Mouse (Mus musculus) midbrain, postnatal 0 days (tissue): ENCODE measurements at regions not wholly inside any gene's neighbourhood (a gene's known extent, or its start where the extent isn't known, plus 50 kb on each side); places are given as distances from the start of the nearest gene placed in this dataset.
A peak's percentile ranks its signal among the peaks of the same experiment; 100 is the strongest.

Source experiments
- ATAC-seq: fragments of 200-750 bp; cut with Nextera tagmentation; 2 replicates; pipeline ENCODE4 v1.8.0; 2017; ENCODE audit warnings: moderate number of reproducible peaks, mild to moderate bottlenecking, moderate TSS enrichment, moderate library complexity; ENCODE audit not compliant: low FRiP score
- DNase-seq: peaks from one replicate; pipeline ENCODE4 v3.0.0-alpha.2; 2015; ENCODE audit warnings: low spot score
- H3K27ac ChIP-seq: fragments of 300-500 bp; sonication (generic); 2 replicates; pipeline ENCODE4 v1.5.1; 2014; ENCODE audit warnings: low read depth, mild to moderate bottlenecking, low read length, mixed read lengths
- H3K27me3 ChIP-seq: fragments of 300-500 bp; sonication (generic); 2 replicates; pipeline ENCODE4 v1.6.1; 2014; ENCODE audit warnings: low read length, control low read depth, mixed read lengths; ENCODE audit not compliant: insufficient read depth
- H3K36me3 ChIP-seq: fragments of 300-500 bp; sonication (generic); 2 replicates; pipeline ENCODE4 v1.6.1; 2014; ENCODE audit warnings: low read length, control low read depth, mixed read lengths; ENCODE audit not compliant: insufficient read depth
- H3K4me1 ChIP-seq: fragments of 300-500 bp; sonication (generic); 2 replicates; pipeline ENCODE4 v1.6.1; 2014; ENCODE audit warnings: mild to moderate bottlenecking, control low read depth, antibody characterized with exemption, low read length, mixed read lengths; ENCODE audit not compliant: insufficient read depth
- H3K4me2 ChIP-seq: fragments of 300-500 bp; sonication (generic); 2 replicates; pipeline ENCODE4 v1.6.1; 2014; ENCODE audit warnings: low read depth, mild to moderate bottlenecking, low read length, mixed read lengths; ENCODE audit not compliant: poor library complexity, severe bottlenecking
- H3K4me3 ChIP-seq: fragments of 300-500 bp; sonication (generic); 2 replicates; pipeline ENCODE4 v1.5.1; 2014; ENCODE audit warnings: low read depth, mild to moderate bottlenecking, low read length, moderate library complexity
- H3K9ac ChIP-seq: fragments of 300-500 bp; sonication (generic); replicated peaks from 2 replicates; pipeline ENCODE4 v1.6.1; 2014; ENCODE audit warnings: mild to moderate bottlenecking, low read length, moderate library complexity, mixed read lengths; ENCODE audit not compliant: poor library complexity, severe bottlenecking
- H3K9me3 ChIP-seq: fragments of 300-500 bp; sonication (generic); 2 replicates; pipeline ENCODE4 v1.6.1; 2016; ENCODE audit warnings: low read length, control low read depth
- CTCF ChIP-seq: IDR thresholded peaks from 2 replicates; pipeline ENCODE4 v1.5.1; 2016; ENCODE audit warnings: antibody characterized with exemption, mild to moderate bottlenecking
- WGBS: fragments of 180-500 bp; shearing (Covaris S2); extraction: QIAGEN DNeasy Blood & Tissue Kit; methylation state at CpG from one replicate; pipeline ENCODE4 v1.1.7; 2014; 5-methylcytosine and 5-hydroxymethylcytosine counted together

GRCm38 (mm10) chr7:69641652-69642051, 724.9 kb downstream of the Nr2f2 start:
- 43% methylated on average over 9 of the region's 9 CpGs for WGBS
- Histone ChIP-seq H3K36me3 (no peaks in the 10 kb centered on the region), H3K27me3 (no peaks in the 10 kb centered on the region), H3K27ac (no peak overlapping the region), H3K4me3 (no peak overlapping the region), H3K4me2 (no peak overlapping the region), H3K4me1 (no peaks in the 10 kb centered on the region), H3K9me3 (no peaks in the 10 kb centered on the region), H3K9ac (no peak overlapping the region)
- DNase-seq (no peak), ATAC-seq (no peak)
- no peak for TF ChIP-seq CTCF

DNA sequence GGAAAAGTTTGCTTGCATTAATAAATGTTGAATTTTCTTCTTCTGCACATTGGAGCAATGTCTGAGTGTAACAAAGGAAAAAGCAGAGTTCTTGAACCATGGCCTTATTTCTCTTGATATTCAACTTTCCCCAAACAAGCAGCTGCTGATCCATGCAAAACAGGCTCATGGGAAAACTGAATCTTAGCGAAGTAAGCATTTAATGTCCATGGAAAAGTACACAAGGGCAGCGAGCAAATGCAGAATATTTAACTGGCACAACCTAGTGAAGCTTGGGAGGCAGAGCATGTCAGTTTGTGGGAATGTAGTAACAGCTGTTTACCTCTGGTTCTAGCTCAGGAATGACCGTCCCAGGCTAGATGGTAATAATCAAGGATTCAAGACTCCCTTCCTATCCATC, 766.7 kb downstream of the Nr2f2 start:
- no peaks in the 10 kb centered on the region for H3K9me3 ChIP-seq
- H3K4me2 ChIP-seq = no peak overlapping the region
- WGBS = 67% methylated on average over 3 of the region's 3 CpGs
- H3K27me3 ChIP-seq = no peaks in the 10 kb centered on the region
- no peak overlapping the region for H3K4me3 ChIP-seq
- DNase-seq (no peak), ATAC-seq (no peak)
- no peak for TF ChIP-seq CTCF
- no peaks in the 10 kb centered on the region for H3K36me3 ChIP-seq
- H3K27ac ChIP-seq = no peak overlapping the region
- no peak overlapping the region for H3K9ac ChIP-seq
- H3K4me1 ChIP-seq = no peaks in the 10 kb centered on the region

DNA sequence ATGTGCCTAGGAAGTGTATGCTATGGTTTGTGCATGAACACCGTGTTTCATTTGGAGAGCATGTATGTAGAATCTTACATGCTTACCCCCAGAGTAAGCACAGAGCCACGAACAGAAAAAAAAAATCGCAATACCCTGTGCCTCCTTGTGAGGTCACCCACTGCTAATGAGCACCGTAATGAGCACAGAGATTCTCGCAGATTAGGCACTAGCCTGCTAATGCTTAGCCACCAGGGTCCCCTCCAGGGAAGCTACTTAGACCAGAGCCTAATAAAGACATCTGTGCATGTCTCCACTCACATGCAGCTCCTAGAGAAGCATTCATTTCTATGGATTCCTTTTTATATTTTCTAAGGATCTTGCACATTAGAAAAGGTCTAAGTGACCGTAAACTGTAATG, 780.8 kb downstream of the Nr2f2 start:
- H3K27ac ChIP-seq = no peak overlapping the region
- no peaks in the 10 kb centered on the region for H3K27me3 ChIP-seq
- H3K4me2 ChIP-seq = no peak overlapping the region
- DNase-seq = peak; percentile 32
- peak; percentile 22 for TF ChIP-seq CTCF
- WGBS = 35% methylated on average over 6 of the region's 6 CpGs
- no peak overlapping the region for H3K9ac ChIP-seq
- no peaks in the 10 kb centered on the region for H3K4me1 ChIP-seq
- H3K36me3 ChIP-seq = no peaks in the 10 kb centered on the region
- H3K4me3 ChIP-seq = no peak overlapping the region
- ATAC-seq = no peak
- H3K9me3 ChIP-seq = no peaks in the 10 kb centered on the region

DNA sequence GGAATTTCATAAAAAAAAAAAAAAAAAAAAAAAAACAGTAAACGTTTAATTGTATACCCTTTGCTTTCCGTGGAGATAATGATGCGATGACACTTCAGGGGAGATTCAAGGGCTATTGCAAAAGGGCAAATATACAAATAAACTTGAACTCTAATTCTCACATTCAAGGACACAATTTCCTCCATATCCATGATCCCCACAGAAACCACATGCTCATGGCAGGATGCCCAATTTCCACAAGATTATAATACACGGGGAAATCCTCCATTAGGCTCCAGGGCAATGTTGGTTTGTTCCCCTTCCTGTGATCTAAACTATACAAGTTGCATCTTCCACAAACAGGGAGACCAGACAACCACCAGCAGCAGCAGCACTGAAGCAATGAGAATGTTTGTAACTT, 781.4 kb downstream of the Nr2f2 start:
- no peak overlapping the region for H3K4me2 ChIP-seq
- H3K4me3 ChIP-seq = no peak overlapping the region
- no peaks in the 10 kb centered on the region for H3K27me3 ChIP-seq
- ATAC-seq (no peak), DNase-seq (no peak)
- H3K36me3 ChIP-seq = no peaks in the 10 kb centered on the region
- no peaks in the 10 kb centered on the region for H3K9me3 ChIP-seq
- H3K27ac ChIP-seq = no peak overlapping the region
- no peaks in the 10 kb centered on the region for H3K4me1 ChIP-seq
- no peak for TF ChIP-seq CTCF
- 82% methylated on average over 4 of the region's 4 CpGs for WGBS
- no peak overlapping the region for H3K9ac ChIP-seq

- Histone ChIP-seq H3K4me2 (no peak overlapping the region), H3K27me3 (no peaks in the 10 kb centered on the region), H3K27ac (no peak overlapping the region), H3K9me3 (no peaks in the 10 kb centered on the region), H3K9ac (no peak overlapping the region), H3K4me1 (no peaks in the 10 kb centered on the region), H3K4me3 (no peak overlapping the region), H3K36me3 (no peaks in the 10 kb centered on the region)
- no peak for DNase-seq
- 79% methylated on average over 2 of the region's 2 CpGs for WGBS
- ATAC-seq = no peak
- no peak for TF ChIP-seq CTCF
These were observed 782.0 kb downstream of the Nr2f2 start for GRCm38 (mm10) chr7:69584516-69584915.

DNA sequence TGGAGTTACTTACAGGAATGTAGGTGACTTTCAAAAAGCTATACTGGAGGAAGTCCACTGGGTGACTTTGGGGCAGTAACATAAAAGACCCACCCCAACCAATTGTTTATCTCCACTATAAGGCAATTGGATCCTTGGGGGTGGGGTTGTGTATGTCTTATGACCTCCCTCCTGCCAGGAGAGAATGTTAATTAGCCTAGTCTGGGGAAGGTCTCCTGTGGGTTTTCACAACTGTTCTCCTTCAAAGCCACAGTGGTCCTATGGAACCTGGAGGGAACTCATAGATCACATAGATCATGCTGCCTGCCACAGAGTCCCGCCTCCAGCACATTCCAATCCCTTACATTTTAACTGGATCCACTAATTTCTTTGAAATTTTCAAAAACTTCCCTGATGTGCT, 782.6 kb downstream of the Nr2f2 start:
- H3K9ac ChIP-seq = no peak overlapping the region
- no peak overlapping the region for H3K27ac ChIP-seq
- no peak overlapping the region for H3K4me3 ChIP-seq
- no peaks in the 10 kb centered on the region for H3K9me3 ChIP-seq
- H3K36me3 ChIP-seq = no peaks in the 10 kb centered on the region
- no peaks in the 10 kb centered on the region for H3K4me1 ChIP-seq
- no peak overlapping the region for H3K4me2 ChIP-seq
- no peak for TF ChIP-seq CTCF
- no peaks in the 10 kb centered on the region for H3K27me3 ChIP-seq
- no peak for DNase-seq
- 86% methylated on average over 1 of the region's 1 CpGs for WGBS
- ATAC-seq = no peak

GRCm38 (mm10) chr7:69581668-69582067, 784.9 kb downstream of the Nr2f2 start:
- DNase-seq (no peak), ATAC-seq (no peak)
- Histone ChIP-seq H3K27ac (no peak overlapping the region), H3K36me3 (no peaks in the 10 kb centered on the region), H3K4me3 (no peak overlapping the region), H3K4me1 (no peaks in the 10 kb centered on the region), H3K4me2 (no peak overlapping the region), H3K9me3 (no peaks in the 10 kb centered on the region), H3K27me3 (no peaks in the 10 kb centered on the region), H3K9ac (no peak overlapping the region)
- TF ChIP-seq CTCF = no peak
- 57% methylated on average over 6 of the region's 6 CpGs for WGBS
